Mouse (Mus musculus): ENCODE data around the gene Ostc.

The Ostc gene

DNA sequence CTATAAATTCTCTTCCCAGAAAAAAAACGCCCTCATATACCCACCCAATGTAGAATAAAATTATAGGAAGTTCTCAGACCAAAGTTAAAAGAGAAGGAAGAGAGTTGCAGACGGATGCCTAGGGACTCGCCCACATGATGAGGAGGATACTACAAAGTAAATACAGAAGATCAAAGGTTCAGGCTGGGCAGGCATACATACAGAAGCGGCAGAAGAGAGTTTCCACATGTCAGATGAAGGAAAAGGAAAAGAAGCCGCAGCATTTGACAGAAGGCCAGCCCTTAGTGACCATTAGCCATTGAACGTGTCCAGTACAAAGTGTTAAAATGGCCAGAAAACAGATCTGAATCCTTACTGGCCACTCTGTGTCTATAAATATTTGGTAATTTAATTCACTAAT is 3.6 kb upstream of the Ostc start:
- no peak for ATAC-seq (ENCODE audit: insufficient number of reproducible peaks, low FRiP score, low TSS enrichment)

DNA sequence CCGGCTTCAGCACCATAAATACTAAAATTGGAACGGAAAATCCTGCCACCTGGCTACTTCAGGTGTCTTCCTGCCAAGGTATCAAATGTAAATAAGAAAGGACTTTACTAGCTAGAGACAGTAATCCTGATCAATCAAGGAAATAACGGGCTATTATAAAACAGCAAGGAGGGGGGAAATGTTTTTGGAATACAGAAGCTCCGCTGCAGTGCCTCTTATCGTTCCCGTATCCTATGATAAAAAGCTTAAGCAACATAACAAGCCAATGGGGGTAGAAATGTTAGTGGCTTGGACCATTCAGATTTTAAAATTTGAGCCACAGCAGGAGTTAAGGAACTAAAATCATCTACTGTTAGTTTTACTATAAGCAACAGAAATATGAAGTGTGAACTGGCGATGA is 859 bp upstream of the Ostc start:
- ATAC-seq (ENCODE audit: insufficient number of reproducible peaks, low FRiP score, low TSS enrichment) = no peak

DNA sequence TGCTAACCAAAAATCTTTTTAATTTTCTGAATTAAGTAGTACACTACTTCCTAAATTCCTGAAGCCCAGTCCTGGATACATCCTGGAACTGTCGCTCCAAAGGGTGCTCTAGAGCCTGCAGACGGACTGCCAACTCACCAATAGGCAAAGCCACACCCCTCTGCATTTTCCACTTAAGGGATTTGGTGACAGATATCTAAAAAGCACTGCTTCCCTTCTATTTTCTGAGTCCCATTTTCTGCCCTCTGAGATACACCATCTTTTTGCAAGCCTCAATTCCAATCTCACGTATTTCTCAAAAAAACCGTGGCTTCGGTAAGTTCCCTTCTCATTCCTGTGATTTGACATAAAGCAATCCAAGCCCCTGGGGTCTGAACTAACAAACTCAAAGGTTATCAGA is 715 bp downstream of the Ostc start:
- ATAC-seq (ENCODE audit: insufficient number of reproducible peaks, low FRiP score, low TSS enrichment) = no peak

DNA sequence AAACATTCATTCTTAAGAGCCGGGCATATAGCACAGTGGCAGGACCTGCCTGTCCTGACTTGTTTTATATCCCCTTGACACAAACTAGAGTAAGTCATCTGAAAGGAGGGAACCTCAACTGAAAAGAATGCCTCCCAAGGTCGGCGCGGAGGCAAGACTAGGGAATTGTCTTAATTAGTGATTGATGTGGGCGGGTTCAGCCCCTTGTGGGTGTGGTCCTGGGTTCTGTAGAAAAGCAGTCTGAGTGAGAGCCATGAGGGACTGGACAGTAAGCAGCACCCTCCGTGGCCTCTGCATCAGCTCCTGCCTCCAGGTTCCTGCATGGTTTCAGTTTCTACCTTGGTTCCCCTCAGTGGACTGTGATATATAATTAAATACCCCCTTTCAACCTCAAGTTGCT is 7.0 kb downstream of the Ostc start:
- ATAC-seq (ENCODE audit: insufficient number of reproducible peaks, low FRiP score, low TSS enrichment) = no peak

GRCm38 (mm10) chr3:130697622-130698021 is 11.6 kb downstream of the Ostc start:
- ATAC-seq (ENCODE audit: insufficient number of reproducible peaks, low FRiP score, low TSS enrichment) = no peak

DNA sequence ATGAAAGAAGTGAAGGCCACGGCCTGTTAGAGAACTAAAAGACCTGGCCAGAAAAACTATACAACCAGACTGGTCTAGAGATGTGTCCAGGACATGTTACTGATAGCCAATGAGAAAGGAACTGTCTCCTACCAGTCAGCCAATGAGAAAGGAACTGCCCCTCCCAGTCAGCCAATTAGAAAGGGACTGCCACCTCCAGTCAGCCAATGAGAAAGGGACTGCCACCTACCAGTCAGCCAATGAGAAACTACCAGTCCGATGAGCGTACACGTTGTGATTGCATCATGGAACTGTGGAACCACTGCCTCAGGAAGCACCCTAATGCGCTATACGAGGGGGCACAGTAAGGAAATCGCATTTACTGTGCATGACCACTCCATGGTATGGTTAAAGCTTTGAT is 14.5 kb downstream of the Ostc start:
- ATAC-seq (ENCODE audit: insufficient number of reproducible peaks, low FRiP score, low TSS enrichment) = no peak

DNA sequence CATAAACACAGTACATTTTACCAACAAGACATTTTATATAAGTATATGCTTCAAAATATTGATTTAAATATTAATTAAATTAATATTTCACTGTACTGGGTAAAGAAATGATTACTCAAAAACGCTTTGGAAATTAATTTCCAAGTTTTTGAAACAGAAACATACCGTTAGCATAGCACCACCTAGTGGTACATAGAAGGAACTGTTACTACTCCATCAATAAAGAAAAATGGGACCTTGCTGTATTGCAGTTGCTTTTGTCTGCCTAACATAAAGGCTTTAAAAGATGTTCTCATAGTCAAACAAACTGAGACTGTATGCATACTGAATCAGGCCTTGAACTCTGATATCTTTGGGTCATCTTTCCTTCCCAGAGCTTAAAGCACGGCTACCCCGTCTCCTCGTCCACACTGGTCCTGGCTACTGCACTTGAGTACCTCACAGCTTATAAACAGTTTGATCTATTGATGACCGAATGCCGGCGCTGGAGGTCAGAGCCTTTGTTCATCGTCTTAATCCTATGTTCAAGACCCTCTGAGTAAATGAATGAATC is 15.1 kb downstream of the Ostc start:
- no peak for ATAC-seq (ENCODE audit: insufficient number of reproducible peaks, low FRiP score, low TSS enrichment)

- ATAC-seq (ENCODE audit: insufficient number of reproducible peaks, low FRiP score, low TSS enrichment) = no peak
Observed at GRCm38 (mm10) chr3:130691596-130692170, 17.6 kb downstream of the Ostc start.

- ATAC-seq (ENCODE audit: insufficient number of reproducible peaks, low FRiP score, low TSS enrichment) = 0 out of 2 replicates have a peak, but pooled peaks have one; percentile 28
Observed at GRCm38 (mm10) chr3:130690834-130691595, 18.2 kb downstream of the Ostc start.

DNA sequence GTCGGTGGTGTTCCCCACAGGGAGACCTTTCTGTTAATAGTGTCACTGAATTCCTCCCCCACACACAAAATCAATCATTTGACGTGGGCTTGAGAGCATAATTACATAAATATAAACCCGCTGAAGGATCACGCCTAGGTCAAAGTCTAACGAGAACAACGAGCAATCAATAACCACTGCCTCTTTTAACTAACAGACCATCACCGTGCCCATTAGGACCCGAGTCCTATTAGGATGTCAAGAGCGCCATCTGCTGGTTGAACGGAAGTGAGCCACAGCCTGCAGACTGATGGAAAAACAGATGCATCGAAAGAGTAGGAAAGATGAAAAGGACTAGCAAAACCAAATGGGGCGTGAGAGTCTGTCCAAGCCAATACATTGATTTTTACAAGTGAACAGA is 19.6 kb downstream of the Ostc start:
- no peak for ATAC-seq (ENCODE audit: insufficient number of reproducible peaks, low FRiP score, low TSS enrichment)

GRCm38 (mm10) chr3:130687051-130687450 is 22.2 kb downstream of the Ostc start:
- ATAC-seq (ENCODE audit: insufficient number of reproducible peaks, low FRiP score, low TSS enrichment) = no peak

DNA sequence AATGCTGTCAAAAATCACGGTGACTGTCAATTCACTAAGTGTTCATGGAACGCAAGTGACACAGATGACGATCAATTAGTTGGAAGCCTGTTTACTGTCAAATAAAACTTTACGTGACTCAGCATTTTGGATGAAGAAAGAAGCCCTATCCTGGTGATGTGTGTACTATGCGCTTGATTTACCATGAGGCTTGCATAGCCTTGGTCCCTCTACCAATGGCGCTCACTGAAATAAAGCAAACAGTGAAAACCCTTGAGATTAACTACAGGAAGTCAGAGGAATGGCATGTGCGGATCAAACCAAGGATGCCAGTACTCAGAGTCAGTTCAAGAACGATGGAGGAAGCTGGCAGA is 24.3 kb downstream of the Ostc start:
- ATAC-seq (ENCODE audit: insufficient number of reproducible peaks, low FRiP score, low TSS enrichment) = no peak

- ATAC-seq (ENCODE audit: insufficient number of reproducible peaks, low FRiP score, low TSS enrichment) = no peak
Observed at GRCm38 (mm10) chr3:130684276-130685013, 24.8 kb downstream of the Ostc start.

DNA sequence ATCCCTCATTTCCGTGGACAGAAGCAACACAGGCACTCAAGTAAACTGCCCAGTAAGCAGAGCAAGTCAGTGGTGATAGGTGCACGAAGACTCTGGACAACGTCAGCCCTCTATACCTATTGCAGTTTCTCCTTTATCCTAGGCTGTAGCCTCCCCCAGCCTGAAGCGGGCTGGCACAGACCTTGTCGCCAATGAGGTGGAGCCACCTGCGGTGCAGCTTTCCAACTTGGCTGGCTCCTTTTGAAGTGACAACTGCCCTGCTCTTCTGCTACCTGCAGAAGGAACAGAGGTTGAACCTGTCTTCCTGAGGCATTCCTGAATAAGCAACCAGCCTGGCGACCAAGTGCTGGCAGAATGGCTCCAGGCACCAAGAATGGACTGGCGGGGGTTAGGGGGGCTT is 25.4 kb downstream of the Ostc start:
- no peak for ATAC-seq (ENCODE audit: insufficient number of reproducible peaks, low FRiP score, low TSS enrichment)

DNA sequence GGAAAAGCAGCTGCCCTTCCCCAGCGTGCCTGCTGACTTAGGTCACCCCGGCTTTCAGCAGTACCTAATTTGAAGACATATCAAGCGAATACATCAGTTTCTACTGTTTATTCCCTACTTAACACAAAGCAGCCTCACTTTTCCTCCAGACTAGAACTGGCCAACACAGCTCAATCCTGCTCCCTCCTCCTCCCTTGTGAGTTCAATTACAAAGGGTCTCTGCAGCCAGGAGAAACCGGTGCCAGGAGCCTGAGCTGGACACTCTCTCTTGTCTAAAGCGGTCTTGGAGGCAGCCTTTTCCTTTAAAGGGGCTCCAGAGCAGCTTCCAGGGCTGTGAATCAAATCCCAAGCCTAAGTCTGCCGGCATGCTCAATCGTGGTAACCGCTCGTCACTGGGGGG is 27.1 kb downstream of the Ostc start:
- ATAC-seq (ENCODE audit: insufficient number of reproducible peaks, low FRiP score, low TSS enrichment) = no peak

- ATAC-seq (ENCODE audit: insufficient number of reproducible peaks, low FRiP score, low TSS enrichment) = no peak
Observed at GRCm38 (mm10) chr3:130681226-130681625, 28.0 kb downstream of the Ostc start.

DNA sequence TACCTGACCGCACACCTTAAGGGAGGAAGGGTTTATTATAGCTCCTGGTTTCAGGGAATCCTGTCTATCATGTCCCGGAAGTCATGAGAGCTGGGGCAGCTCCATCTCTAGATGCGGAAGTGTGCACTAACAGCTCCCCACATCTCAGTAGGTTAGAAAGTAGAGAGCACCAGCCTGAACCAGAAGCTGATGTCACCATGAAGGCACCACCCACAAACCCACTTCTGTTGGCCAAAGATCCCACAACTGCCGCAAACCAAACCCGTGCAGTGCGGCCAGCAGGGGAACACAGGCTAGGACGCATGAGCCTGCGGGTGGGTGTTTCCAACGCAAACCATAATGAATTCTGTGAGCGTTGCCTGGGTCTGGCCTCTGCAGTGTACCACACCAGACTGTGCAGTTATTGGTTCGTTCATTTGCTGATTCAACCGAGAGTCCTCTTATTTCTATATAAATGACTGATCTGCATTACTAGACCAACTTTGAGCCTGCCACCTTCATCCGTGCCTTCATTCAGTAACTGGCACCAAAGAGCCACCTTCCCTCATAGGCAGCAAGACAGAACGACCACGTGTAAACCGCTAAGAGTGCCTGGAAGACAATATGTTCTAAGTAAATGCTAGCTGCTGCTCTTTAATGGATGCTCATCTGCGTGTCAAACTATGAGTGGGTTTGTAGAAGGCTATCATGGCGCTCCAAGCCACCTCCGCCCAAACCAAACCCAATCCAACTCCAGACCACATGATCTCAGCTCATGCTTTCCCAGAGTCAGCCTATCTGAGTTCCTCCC is 31.4 kb downstream of the Ostc start:
- no peak for ATAC-seq (ENCODE audit: insufficient number of reproducible peaks, low FRiP score, low TSS enrichment)

DNA sequence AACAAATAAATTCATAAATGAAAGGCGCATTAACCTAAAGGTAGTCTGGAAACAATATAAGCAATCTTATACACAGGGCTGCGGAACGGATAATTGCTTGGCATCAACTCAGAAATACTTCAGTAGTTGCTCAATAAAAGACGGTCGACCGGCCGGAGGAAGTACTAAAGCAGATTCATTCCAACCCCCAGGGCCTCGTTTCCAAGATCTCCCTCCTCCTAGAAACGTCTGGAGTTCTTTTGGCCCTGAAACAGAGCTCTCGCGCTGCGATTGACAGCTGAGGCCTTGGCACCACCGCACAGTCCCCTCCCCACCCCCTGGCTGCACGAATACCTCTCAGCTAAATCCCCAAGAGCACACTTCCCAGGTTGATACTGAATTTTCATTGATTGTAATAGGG is 38.0 kb downstream of the Ostc start:
- ATAC-seq (ENCODE audit: insufficient number of reproducible peaks, low FRiP score, low TSS enrichment) = no peak

DNA sequence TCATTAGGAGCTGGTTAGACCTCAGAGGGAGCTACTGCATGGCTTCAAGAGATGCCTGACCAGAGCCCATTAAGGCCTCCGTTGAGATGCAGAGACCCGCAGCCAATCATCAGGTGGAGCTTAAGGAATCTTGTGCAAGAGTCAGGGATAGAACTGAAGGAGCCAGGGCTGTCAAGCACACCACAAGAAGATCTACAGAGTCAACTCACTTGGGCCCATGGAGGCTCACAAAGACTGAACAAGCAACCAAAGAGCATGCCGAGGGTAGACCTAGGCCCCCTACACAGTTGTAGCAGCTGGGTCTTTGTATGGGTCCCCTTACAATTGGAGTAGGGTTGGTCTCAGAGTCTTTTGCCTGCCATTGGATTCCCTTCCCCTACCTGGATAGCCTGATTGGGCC is 46.7 kb downstream of the Ostc start:
- ATAC-seq (ENCODE audit: insufficient number of reproducible peaks, low FRiP score, low TSS enrichment) = no peak

DNA sequence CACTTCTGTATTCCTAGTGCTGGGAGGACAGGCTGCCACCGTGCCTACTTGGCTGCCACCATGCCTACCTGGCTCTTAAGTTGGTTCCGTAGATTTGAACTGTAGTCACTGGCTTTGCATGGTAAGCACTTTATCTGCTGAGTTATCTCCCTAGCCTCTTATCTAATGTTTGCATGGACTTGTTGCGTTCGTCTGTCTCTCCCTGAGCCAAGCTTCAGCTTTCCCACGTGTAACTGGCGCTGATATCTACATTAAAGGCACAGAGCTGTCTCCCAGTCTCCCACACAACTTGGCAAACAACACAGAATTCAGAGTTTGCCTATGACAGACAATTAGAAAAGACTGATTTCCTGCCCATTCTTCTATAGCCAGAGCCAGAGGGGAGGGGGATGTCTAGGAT is 48.6 kb downstream of the Ostc start:
- no peak for ATAC-seq (ENCODE audit: insufficient number of reproducible peaks, low FRiP score, low TSS enrichment)

GRCm38 (mm10) chr3:130649569-130649968 is 59.7 kb downstream of the Ostc start:
- no peak for ATAC-seq (ENCODE audit: insufficient number of reproducible peaks, low FRiP score, low TSS enrichment)

Measured in cerebellum, adult (tissue).